Mouse (Mus musculus) cerebellum, adult 2 months (tissue): ENCODE data around the gene Inafm2.

Source experiments
- CTCF ChIP-seq: fragments of 200-500 bp; IDR thresholded peaks from 2 replicates; pipeline ENCODE4 v1.5.1; 2011; ENCODE audit warnings: low read depth, mild to moderate bottlenecking, control low read depth, low read length, moderate library complexity, borderline replicate concordance; ENCODE audit not compliant: insufficient read depth
- POLR2A ChIP-seq: fragments of 200-500 bp; IDR thresholded peaks from 2 replicates; pipeline ENCODE4 v1.6.1; 2011; ENCODE audit warnings: low read length, control low read depth, borderline replicate concordance; ENCODE audit not compliant: insufficient read depth

DNA sequence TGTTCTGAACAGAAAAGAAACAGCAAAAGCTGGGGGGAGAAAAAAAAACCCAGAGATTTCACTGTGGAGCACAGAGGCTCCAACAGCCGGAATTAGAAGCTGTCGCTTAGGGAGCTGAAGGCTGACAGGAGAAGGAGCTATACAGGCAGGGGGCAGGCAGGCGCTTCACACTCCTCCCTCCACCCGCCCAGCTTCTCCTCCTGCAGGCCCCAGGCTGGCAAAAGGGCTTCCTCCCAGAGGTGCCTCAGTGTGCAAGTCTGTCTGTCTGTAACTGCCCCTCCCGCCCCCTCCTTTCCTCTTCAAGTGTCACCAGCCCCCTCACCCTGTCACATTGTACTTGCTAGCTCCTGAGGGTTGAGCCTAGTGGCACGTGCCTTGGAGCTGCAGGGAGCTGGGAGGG is 39.1 kb upstream of the Inafm2 start:
- TF ChIP-seq CTCF (no peak), POLR2A (no peak)
